Mouse (Mus musculus) intestine, embryonic 15.5 days (tissue): ENCODE data around the gene Gkn1. TPM values are rescaled to one million over a fixed set of nuclear protein-coding genes. Genes with fewer than 3 reads are reported as not detected.
A peak's percentile ranks its signal among the peaks of the same experiment; 100 is the strongest.

Source experiments
- ATAC-seq: fragments of 200-750 bp; cut with Nextera tagmentation; 2 replicates; pipeline ENCODE4 v1.8.0; 2017; ENCODE audit warnings: moderate TSS enrichment, moderate library complexity
- H3K27ac ChIP-seq: fragments of 300-500 bp; sonication (generic); 2 replicates; pipeline ENCODE4 v1.5.1; 2015; ENCODE audit warnings: mild to moderate bottlenecking, inconsistent platforms
- H3K27me3 ChIP-seq: fragments of 300-500 bp; sonication (generic); replicated peaks from 2 replicates; pipeline ENCODE4 v1.6.1; 2015; ENCODE audit warnings: inconsistent platforms
- H3K36me3 ChIP-seq: fragments of 300-500 bp; sonication (generic); 2 replicates; pipeline ENCODE4 v1.6.1; 2015; ENCODE audit warnings: inconsistent platforms
- H3K4me1 ChIP-seq: fragments of 300-500 bp; sonication (generic); replicated peaks from 2 replicates; pipeline ENCODE4 v1.6.1; 2015; ENCODE audit warnings: inconsistent platforms
- H3K4me2 ChIP-seq: fragments of 300-500 bp; sonication (generic); replicated peaks from 2 replicates; pipeline ENCODE4 v1.6.1; 2015; ENCODE audit warnings: mild to moderate bottlenecking, inconsistent platforms
- H3K4me3 ChIP-seq: fragments of 300-500 bp; sonication (generic); replicated peaks from 2 replicates; pipeline ENCODE4 v1.5.1; 2015; ENCODE audit warnings: inconsistent platforms
- H3K9ac ChIP-seq: fragments of 300-500 bp; sonication (generic); 2 replicates; pipeline ENCODE4 v1.6.1; 2015; ENCODE audit warnings: inconsistent platforms
- H3K9me3 ChIP-seq: fragments of 300-500 bp; sonication (generic); 2 replicates; pipeline ENCODE4 v1.6.1; 2016; ENCODE audit warnings: inconsistent platforms
- WGBS: fragments of 180-500 bp; shearing (Covaris S2); methylation state at CpG from one replicate; pipeline ENCODE4 v1.1.7; 2015; 5-methylcytosine and 5-hydroxymethylcytosine counted together
- polyA plus RNA-seq: library from polyadenylated mRNA; unstranded; fragments of >200 nt; fragmentation: Nextera tagmentation; extraction: Ambion mirVana; gene quantifications from 2 replicates; pipeline ENCODE4 v1.2.1, GENCODE M21; 2015

Gene Gkn1
- polyA plus RNA-seq, 1 experiment from 2014 or later, result 0.41 TPM

DNA sequence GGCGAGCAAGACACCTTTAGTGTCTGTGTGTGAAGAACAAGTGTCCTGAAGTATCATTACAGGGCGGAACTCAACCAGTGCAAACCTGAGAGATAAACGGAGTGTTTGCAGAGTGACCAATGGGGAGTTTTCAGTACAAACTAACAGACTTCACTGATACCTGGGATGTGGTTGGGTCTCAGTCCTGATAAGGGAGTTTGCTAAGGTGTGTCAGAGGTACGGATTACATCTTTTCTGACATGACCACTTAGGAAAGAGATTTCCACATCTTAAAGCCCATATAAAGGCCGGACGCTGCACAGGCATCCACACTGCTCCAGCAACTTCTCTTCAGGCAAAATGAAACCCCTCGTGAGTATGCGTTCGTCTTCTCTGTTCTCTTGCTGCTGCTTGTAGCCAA, 22.3 kb upstream of the Gkn1 start, which contains the start of gene Gkn2:
Gkn2 (plus strand) TSS at position 301 of the 400 bp plus-strand sequence.
- Histone ChIP-seq H3K27me3 (no peaks in the 10 kb centered on the region), H3K9me3 (no peaks in the 10 kb centered on the region), H3K4me2 (no peak within 1 kb of the TSS), H3K36me3 (no peaks in the 10 kb centered on the region), H3K4me1 (no peaks in the 10 kb centered on the region), H3K4me3 (no peak within 1 kb of the TSS), H3K9ac (no peak within 1 kb of the TSS), H3K27ac (no peak within 1 kb of the TSS)
- WGBS, result 68% methylated on average over 9 of the region's 9 CpGs
- ATAC-seq, result no peak

DNA sequence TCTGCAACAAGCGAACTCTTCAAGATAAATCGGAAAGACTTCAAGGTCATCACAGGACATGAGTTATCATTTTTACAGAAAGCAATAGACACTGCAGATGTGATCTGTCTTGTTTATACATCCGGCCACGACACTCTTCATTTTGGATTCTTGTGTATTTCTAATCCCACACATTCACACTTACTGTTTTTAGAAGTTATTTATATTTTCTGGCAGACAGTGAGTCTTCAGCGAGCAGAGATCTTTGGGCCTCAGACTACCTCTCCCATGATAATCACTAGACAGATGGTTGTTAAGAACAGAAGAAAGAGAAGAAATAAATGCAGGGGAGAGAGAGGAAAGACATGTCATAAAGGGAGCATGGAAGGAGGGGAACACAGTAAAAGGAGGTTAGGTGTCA, 18.5 kb upstream of the Gkn1 start:
- ATAC-seq, result no peak
- 72% methylated on average over 5 of the region's 5 CpGs for WGBS
- no peaks in the 10 kb centered on the region for H3K9me3 ChIP-seq
- H3K4me3 ChIP-seq, result no peak overlapping the region
- no peaks in the 10 kb centered on the region for H3K36me3 ChIP-seq
- H3K27me3 ChIP-seq, result no peaks in the 10 kb centered on the region
- H3K27ac ChIP-seq, result no peak overlapping the region
- H3K4me1 ChIP-seq, result no peaks in the 10 kb centered on the region
- no peak overlapping the region for H3K4me2 ChIP-seq
- H3K9ac ChIP-seq, result no peak overlapping the region

DNA sequence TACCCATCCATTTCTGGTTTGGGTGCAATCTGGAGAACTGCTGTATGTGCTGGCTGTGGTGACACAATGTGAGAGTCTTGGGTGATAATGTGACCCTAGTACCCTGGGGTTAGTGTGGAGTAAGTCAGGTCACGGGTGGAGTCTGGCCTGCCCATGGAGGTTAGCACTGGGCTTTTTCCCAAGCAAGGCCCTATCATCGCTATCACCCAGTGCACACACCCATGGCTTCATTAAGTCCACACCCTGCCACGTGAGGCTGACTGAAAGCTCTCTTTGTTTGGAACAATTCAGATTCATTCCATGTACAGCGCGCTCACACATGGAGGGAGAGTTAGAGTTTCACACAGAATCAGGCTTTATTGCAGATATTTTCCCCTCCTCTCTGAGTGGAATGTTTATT, 3.7 kb upstream of the Gkn1 start:
- no peaks in the 10 kb centered on the region for H3K4me1 ChIP-seq
- no peak overlapping the region for H3K27ac ChIP-seq
- peak; percentile 91 for ATAC-seq
- no peaks in the 10 kb centered on the region for H3K27me3 ChIP-seq
- H3K4me3 ChIP-seq, result no peak overlapping the region
- H3K4me2 ChIP-seq, result no peak overlapping the region
- H3K9ac ChIP-seq, result no peak overlapping the region
- no peaks in the 10 kb centered on the region for H3K9me3 ChIP-seq
- no peaks in the 10 kb centered on the region for H3K36me3 ChIP-seq
- WGBS, result 49% methylated on average over 5 of the region's 5 CpGs

DNA sequence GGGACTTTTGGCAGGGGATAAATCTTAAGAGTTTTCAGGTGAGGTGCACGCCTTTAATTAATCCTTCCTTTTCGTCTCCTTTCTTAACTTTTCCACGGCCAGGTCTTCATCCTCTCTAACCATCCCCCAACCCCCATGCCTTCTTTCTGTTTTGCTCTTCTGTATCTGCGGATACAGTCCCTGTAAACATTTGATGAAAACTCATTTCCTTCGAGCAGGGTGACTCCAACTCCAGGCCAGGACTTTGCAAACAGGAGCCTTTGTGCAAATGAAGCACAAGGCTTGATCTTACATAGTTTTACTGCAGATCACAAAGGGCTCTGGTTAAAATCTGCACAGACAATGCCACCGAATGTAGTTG, 14.8 kb downstream of the Gkn1 start:
- Histone ChIP-seq H3K4me1 (peaks cover 5% of the 10 kb centered on the region), H3K27me3 (no peaks in the 10 kb centered on the region), H3K36me3 (no peaks in the 10 kb centered on the region), H3K9me3 (no peaks in the 10 kb centered on the region), H3K4me2 (peak overlapping the region; percentile 81; the same call in 1 of the 2 replicates), H3K9ac (no peak overlapping the region), H3K4me3 (no peak overlapping the region), H3K27ac (no peak overlapping the region)
- peak; percentile 21; the same call in 1 of the 2 replicates for ATAC-seq
- 25% methylated on average over 6 of the region's 6 CpGs for WGBS

DNA sequence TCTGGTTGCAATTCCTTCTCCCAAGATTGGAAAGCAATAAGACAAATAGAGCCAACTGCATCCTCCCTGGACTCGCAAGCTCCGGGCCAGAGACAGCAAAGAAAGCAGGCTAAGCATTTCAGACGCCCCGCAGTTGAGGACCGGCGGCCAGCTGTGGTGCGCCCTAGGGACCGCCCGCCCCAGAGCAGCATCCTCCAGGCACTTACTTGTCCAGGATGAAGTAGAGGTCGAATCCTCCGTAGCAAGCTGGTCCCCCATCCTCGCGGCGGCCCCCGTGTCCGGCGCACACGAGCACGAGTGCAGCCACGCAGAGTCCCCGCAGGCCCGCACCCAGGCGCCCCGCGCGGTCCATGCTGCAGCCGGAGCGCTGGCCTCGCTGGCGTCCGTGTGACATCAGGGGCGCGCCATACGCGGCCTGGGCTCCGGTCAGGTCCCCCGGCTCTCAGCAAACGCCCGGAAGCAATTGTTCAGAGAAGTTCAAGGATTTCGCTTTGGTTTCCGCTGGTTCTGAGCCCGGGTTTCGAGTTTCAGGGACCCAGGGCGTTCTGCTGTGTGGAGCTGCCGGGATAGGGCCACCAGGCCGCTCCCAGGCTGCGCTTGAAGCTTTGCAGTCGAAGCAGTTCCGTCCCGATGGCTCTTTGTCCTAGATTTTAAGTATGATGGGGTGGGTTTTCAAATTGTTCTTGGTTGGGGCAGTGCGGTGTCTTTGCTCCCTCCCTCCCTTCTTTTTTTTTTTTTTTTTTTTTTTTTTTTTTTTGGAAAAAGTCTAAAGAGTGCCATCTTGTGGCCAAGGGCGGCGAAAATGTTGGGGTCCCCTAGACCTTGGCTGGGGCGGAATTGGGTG, 15.4 kb downstream of the Gkn1 start, which contains the start of gene Antxr1:
Antxr1 (minus strand) TSS at position 731 of the 844 bp plus-strand sequence.
- Histone ChIP-seq H3K36me3 (no peaks in the 10 kb centered on the region), H3K4me3 (peak within 1 kb of the TSS; percentile 64), H3K4me1 (peaks cover 5% of the 10 kb centered on the region), H3K9me3 (no peaks in the 10 kb centered on the region), H3K9ac (peak within 1 kb of the TSS; percentile 77), H3K4me2 (peak within 1 kb of the TSS; percentile 81), H3K27me3 (no peaks in the 10 kb centered on the region), H3K27ac (peak within 1 kb of the TSS; percentile 83)
- under 1% methylated on average over 54 of the region's 54 CpGs for WGBS
- ATAC-seq, result peak; percentile 81

DNA sequence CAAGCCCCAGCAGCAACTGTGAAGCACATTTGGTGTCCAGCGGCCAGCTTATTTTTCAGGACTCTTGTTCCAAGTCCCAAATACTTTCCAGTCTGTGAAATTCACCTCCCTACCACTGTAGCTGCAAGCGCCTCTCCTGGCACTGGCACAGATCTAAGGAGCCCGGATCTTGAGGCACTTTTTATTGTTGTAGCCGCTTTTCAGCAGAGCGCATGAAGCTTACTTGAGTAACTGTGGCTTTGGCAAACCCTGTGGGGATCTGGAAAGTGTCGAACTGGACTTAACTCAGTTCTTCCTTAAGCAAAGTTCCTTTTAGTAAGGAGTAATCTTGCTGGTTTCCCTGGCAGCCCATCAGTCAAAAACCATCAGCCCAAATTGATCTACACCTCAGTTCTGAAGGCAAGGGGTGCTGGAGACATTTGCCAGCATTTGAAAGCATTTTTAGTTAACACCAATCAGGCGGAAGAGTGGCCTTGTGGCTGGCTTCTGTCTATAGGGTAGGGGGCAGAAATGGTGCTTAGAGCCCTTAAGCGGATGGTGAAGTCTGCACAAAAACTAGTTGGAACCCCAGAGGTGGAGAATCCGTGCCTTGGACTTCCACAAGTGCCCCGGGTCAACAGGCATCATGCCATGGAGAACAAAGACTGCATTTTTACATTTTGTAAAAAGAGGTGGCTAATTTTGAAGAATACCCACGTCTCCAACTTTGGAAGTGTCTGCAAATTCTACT, 16.2 kb downstream of the Gkn1 start:
- H3K4me2 ChIP-seq, result peak overlapping the region; percentile 81
- no peaks in the 10 kb centered on the region for H3K36me3 ChIP-seq
- H3K27me3 ChIP-seq, result no peaks in the 10 kb centered on the region
- peak overlapping the region; percentile 77 for H3K9ac ChIP-seq
- WGBS, result 22% methylated on average over 11 of the region's 11 CpGs
- no peak; the same call in 1 of the 2 replicates for ATAC-seq
- peak overlapping the region; percentile 64 for H3K4me3 ChIP-seq
- H3K4me1 ChIP-seq, result peaks cover 5% of the 10 kb centered on the region
- no peaks in the 10 kb centered on the region for H3K9me3 ChIP-seq
- H3K27ac ChIP-seq, result peak overlapping the region; percentile 83

DNA sequence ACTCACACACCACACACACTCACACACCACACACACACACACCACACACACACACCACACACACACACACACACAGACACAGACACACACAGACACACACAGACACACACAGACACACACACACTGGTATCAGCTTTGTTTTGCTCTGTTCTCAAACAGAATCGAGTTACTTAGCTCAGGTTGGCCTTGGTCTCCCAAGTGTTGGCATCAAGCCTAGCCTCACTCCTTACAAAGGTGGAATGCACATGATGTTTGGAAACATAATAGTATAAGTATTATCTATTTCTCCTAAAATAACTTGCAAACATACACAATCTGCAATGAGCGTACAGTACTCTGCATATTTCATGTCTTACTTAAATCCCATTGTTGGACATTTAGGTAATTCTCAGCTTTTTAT, 18.4 kb downstream of the Gkn1 start:
- no peak overlapping the region for H3K27ac ChIP-seq
- H3K9ac ChIP-seq, result no peak overlapping the region
- WGBS, result 44% methylated on average over 2 of the region's 2 CpGs
- H3K4me3 ChIP-seq, result no peak overlapping the region
- no peaks in the 10 kb centered on the region for H3K9me3 ChIP-seq
- no peaks in the 10 kb centered on the region for H3K27me3 ChIP-seq
- ATAC-seq, result no peak
- peak overlapping the region; percentile 45 for H3K4me2 ChIP-seq
- H3K36me3 ChIP-seq, result no peaks in the 10 kb centered on the region
- peaks cover 9% of the 10 kb centered on the region for H3K4me1 ChIP-seq

DNA sequence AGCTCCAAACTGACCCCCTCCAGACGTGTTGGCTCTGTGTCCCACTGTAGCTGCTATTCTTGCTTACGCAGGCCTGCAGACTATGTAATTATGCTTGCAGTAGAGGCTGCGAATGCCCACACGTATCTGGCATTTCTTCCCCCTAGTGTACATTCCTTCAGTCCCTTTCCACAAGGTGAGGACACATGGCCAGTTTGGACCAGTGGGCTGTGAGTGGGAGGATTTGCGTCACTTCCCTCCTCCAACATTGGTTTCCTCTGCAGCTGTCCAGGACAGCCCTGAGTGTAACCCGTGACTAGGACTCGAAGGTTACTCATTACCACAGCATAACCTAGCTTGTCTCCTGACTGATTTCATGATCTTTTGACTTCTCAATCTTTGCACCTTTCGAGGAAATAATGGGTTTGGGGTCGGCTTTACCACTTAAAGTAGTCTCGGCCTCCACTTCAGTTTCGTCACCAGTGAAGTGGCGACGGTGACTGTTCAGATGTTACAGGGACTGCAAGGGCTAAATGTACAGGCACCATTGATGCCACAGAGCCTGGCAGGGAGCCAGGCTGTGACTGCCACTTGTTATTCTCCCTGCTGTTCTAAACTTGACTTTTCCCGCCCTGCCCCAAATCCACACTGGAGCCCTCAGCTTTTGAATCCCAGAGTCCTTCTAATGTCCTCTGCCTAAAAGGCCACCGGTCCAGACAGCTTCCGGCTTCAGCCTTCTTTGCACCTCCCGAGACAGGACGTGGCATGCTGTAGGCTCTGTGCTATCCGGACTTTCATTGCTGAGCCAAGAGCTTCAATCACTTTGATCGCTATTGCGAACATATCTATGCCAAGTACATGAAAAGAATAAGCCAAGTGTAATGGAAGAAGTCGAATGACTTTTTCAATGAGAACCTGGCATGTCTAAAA, 22.2 kb downstream of the Gkn1 start:
- H3K9me3 ChIP-seq, result no peaks in the 10 kb centered on the region
- 83% methylated on average over 22 of the region's 22 CpGs for WGBS
- H3K4me1 ChIP-seq, result peaks cover 9% of the 10 kb centered on the region
- no peak overlapping the region for H3K4me2 ChIP-seq
- no peaks in the 10 kb centered on the region for H3K36me3 ChIP-seq
- ATAC-seq, result no peak
- H3K9ac ChIP-seq, result no peak overlapping the region
- H3K27me3 ChIP-seq, result no peaks in the 10 kb centered on the region
- no peak overlapping the region for H3K4me3 ChIP-seq
- H3K27ac ChIP-seq, result no peak overlapping the region

DNA sequence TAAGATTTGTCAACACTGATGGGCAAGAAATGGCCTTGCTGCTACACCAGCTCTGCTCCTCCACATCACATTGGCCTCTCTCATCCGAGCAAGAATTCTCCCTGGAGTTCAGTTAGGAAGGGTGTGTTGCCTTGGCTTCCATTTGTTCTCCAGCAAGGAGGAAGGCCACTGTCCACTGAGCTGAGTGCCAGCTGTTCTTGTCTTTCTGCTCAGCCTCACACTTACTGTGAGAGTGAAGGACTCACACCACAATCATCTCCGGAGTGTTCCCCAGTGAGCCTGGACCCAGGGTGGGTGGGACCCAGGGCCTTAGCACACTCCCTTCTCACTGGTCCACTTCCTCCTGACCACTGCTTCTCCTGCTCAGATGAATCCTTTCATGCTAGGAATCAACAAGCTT, 23.8 kb downstream of the Gkn1 start:
- H3K4me1 ChIP-seq, result peaks cover 9% of the 10 kb centered on the region
- H3K27ac ChIP-seq, result no peak overlapping the region
- ATAC-seq, result no peak
- H3K9me3 ChIP-seq, result no peaks in the 10 kb centered on the region
- no peak overlapping the region for H3K4me2 ChIP-seq
- no peak overlapping the region for H3K9ac ChIP-seq
- H3K4me3 ChIP-seq, result no peak overlapping the region
- WGBS, result 81% methylated on average over 2 of the region's 2 CpGs
- no peaks in the 10 kb centered on the region for H3K27me3 ChIP-seq
- H3K36me3 ChIP-seq, result no peaks in the 10 kb centered on the region

DNA sequence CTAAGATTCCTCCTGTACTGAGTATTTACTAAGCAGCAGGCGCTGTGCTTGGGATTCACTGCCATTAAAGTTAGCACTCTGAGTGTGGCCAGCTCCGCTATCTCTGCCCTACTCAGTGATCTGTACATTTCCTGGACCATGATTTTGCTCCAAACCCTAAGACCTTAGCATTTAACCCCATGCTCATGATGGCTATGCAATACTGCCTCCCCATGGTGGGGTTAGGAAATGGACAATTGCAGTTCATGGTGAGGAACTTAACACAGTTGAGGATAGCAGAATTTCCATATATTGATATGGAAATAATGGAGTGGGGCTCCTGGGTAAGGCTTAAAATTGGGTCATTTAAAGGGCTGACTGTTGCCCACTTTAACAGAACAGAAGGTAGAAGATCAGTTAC, 27.4 kb downstream of the Gkn1 start:
- Histone ChIP-seq H3K4me2 (no peak overlapping the region), H3K4me3 (no peak overlapping the region), H3K9ac (no peak overlapping the region), H3K36me3 (no peaks in the 10 kb centered on the region), H3K9me3 (no peaks in the 10 kb centered on the region), H3K27ac (no peak overlapping the region), H3K4me1 (0 out of 2 replicates have a peak, but pooled peaks cover 3% of the 10 kb centered on the region), H3K27me3 (no peaks in the 10 kb centered on the region)
- ATAC-seq, result no peak
- 82% methylated on average over 2 of the region's 2 CpGs for WGBS

DNA sequence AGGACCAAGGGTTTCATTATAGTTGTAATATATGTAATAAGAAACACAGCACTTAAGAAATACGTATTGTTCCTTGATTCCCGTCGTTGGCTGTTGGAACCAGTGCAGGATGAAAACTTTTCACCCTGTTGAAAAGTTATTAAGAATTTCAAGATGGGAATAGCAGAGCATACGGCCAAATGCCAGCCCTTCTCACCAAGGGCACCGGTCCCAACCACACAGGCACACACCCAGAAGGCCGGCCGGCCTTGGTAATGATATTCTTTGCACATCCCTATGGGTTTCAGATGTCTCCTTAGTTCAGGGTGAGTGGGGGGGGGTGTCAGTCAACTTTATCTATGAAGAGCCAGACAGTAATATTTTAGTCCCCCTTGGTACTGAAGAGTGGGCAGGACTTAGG, 32.1 kb downstream of the Gkn1 start:
- ATAC-seq, result no peak
- 94% methylated on average over 7 of the region's 7 CpGs for WGBS
- no peaks in the 10 kb centered on the region for H3K27me3 ChIP-seq
- no peak overlapping the region for H3K4me3 ChIP-seq
- H3K27ac ChIP-seq, result no peak overlapping the region
- no peaks in the 10 kb centered on the region for H3K36me3 ChIP-seq
- H3K4me1 ChIP-seq, result no peaks in the 10 kb centered on the region
- no peak overlapping the region for H3K4me2 ChIP-seq
- H3K9me3 ChIP-seq, result no peaks in the 10 kb centered on the region
- no peak overlapping the region for H3K9ac ChIP-seq

DNA sequence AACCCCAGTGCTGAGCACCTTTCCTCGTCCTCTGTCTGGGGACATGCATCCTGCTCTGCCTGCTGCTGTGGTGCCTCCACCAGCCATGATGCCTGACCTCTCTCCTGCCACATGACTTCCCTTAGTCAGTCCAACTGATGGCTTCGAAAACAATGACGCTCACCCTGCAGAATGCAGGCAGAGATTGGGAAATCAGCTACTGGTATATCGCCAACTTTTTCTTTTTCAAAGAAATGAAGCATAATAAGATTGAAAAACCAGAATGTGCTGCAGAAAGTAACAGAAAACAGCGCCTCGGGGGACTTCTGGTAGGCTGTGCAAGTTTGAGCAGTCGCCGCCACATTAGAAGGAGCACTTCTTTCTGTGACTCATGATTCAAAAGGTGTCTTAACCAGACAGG, 33.8 kb downstream of the Gkn1 start:
- no peak overlapping the region for H3K4me3 ChIP-seq
- H3K4me1 ChIP-seq, result no peaks in the 10 kb centered on the region
- no peak overlapping the region for H3K4me2 ChIP-seq
- H3K9me3 ChIP-seq, result no peaks in the 10 kb centered on the region
- no peaks in the 10 kb centered on the region for H3K36me3 ChIP-seq
- ATAC-seq, result no peak
- H3K9ac ChIP-seq, result no peak overlapping the region
- H3K27ac ChIP-seq, result no peak overlapping the region
- WGBS, result 89% methylated on average over 8 of the region's 8 CpGs
- no peaks in the 10 kb centered on the region for H3K27me3 ChIP-seq
